Mouse (Mus musculus) midbrain, postnatal 0 days (tissue): Measurements from ENCODE around the gene Arhgap31. TPM values are rescaled to one million over a fixed set of nuclear protein-coding genes. Genes with fewer than 3 reads are reported as not detected.

Experiments
- ATAC-seq: fragments of 200-750 bp; cut with Nextera tagmentation; 2 replicates; pipeline ENCODE4 v1.8.0; 2017; ENCODE audit warnings: moderate number of reproducible peaks, mild to moderate bottlenecking, moderate TSS enrichment, moderate library complexity; ENCODE audit not compliant: low FRiP score
- DNase-seq: peaks from one replicate; pipeline ENCODE4 v3.0.0-alpha.2; 2015; ENCODE audit warnings: low spot score
- H3K27ac ChIP-seq: fragments of 300-500 bp; sonication (generic); 2 replicates; pipeline ENCODE4 v1.5.1; 2014; ENCODE audit warnings: low read depth, mild to moderate bottlenecking, low read length, mixed read lengths
- H3K27me3 ChIP-seq: fragments of 300-500 bp; sonication (generic); 2 replicates; pipeline ENCODE4 v1.6.1; 2014; ENCODE audit warnings: low read length, control low read depth, mixed read lengths; ENCODE audit not compliant: insufficient read depth
- H3K36me3 ChIP-seq: fragments of 300-500 bp; sonication (generic); 2 replicates; pipeline ENCODE4 v1.6.1; 2014; ENCODE audit warnings: low read length, control low read depth, mixed read lengths; ENCODE audit not compliant: insufficient read depth
- H3K4me1 ChIP-seq: fragments of 300-500 bp; sonication (generic); 2 replicates; pipeline ENCODE4 v1.6.1; 2014; ENCODE audit warnings: mild to moderate bottlenecking, control low read depth, antibody characterized with exemption, low read length, mixed read lengths; ENCODE audit not compliant: insufficient read depth
- H3K4me2 ChIP-seq: fragments of 300-500 bp; sonication (generic); 2 replicates; pipeline ENCODE4 v1.6.1; 2014; ENCODE audit warnings: low read depth, mild to moderate bottlenecking, low read length, mixed read lengths; ENCODE audit not compliant: poor library complexity, severe bottlenecking
- H3K4me3 ChIP-seq: fragments of 300-500 bp; sonication (generic); 2 replicates; pipeline ENCODE4 v1.5.1; 2014; ENCODE audit warnings: low read depth, mild to moderate bottlenecking, low read length, moderate library complexity
- H3K9ac ChIP-seq: fragments of 300-500 bp; sonication (generic); replicated peaks from 2 replicates; pipeline ENCODE4 v1.6.1; 2014; ENCODE audit warnings: mild to moderate bottlenecking, low read length, moderate library complexity, mixed read lengths; ENCODE audit not compliant: poor library complexity, severe bottlenecking
- H3K9me3 ChIP-seq: fragments of 300-500 bp; sonication (generic); 2 replicates; pipeline ENCODE4 v1.6.1; 2016; ENCODE audit warnings: low read length, control low read depth
- CTCF ChIP-seq: IDR thresholded peaks from 2 replicates; pipeline ENCODE4 v1.5.1; 2016; ENCODE audit warnings: antibody characterized with exemption, mild to moderate bottlenecking
- WGBS: fragments of 180-500 bp; shearing (Covaris S2); extraction: QIAGEN DNeasy Blood & Tissue Kit; methylation state at CpG from one replicate; pipeline ENCODE4 v1.1.7; 2014; 5-methylcytosine and 5-hydroxymethylcytosine counted together
- polyA plus RNA-seq: library from polyadenylated mRNA; unstranded; fragments of >200 nt; fragmentation: Nextera tagmentation; extraction: Ambion mirVana; gene quantifications from 2 replicates; pipeline ENCODE4 v1.2.1, GENCODE M21; 2015
- total RNA-seq: library from RNA; depleted of rRNA; stranded (reverse); fragments of >200 nt; gene quantifications from 2 replicates; pipeline ENCODE4 v1.2.3, GENCODE M21; 2014; rRNA removed

The Arhgap31 gene
- total RNA-seq (10.0 and 10.5 TPM in 2 replicates), polyA plus RNA-seq (2.9 and 3.2 TPM in 2 replicates)

DNA sequence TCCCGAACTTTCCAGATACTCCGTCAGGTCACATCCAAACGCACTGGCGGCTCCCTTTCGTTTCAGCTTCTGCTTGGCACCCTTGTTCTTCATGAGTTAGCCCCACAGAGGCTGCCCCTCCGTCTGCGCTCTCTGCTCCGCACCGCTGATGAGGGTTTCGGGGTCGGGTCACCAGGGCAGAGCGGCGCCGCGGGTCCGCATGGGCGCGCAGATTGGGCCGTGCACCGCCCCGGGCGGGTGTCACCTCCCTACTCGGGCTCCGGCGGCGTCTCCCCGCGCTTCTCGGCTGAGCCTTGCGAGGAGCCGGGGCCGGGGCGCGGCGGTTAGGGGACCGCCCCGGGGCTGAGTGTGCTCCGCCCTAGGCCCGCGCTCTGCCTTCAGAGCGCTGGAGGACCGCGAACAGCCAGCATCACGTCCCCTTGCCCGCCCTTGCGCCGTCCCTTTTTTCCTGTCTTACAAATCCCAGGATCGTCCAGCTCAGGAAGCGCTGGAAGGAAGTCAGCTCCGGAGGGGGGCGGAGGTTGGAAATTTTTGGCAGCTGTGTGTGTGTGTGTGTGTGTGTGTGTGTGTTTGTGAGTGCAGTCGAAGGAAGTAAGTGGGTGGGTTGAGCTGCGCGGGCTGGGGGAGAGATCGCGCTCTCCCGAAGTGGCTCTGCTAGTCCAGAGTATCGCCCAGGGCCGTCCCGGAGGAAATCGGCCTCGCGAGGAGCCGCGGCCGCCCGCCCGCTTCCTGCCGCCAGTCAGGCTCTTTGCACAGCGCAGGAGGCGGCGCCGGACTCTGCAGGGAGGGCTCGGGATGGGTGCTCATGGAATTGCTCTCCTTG is at the start of gene Arhgap31:
Gene Arhgap31 (minus strand): TSS at position 694 of the 823 bp plus-strand sequence.
- peak; percentile 68 for DNase-seq
- peak; percentile 89 for ATAC-seq
- Histone ChIP-seq H3K27me3 (no peaks in the 10 kb centered on the region), H3K36me3 (no peaks in the 10 kb centered on the region), H3K27ac (peak within 1 kb of the TSS; percentile 70), H3K4me2 (peak within 1 kb of the TSS; percentile 95), H3K4me3 (peak within 1 kb of the TSS; percentile 65), H3K9ac (peak within 1 kb of the TSS; percentile 62), H3K4me1 (no peaks in the 10 kb centered on the region), H3K9me3 (no peaks in the 10 kb centered on the region)
- TF ChIP-seq CTCF: no peak
- under 1% methylated on average over 73 of the region's 74 CpGs for WGBS

DNA sequence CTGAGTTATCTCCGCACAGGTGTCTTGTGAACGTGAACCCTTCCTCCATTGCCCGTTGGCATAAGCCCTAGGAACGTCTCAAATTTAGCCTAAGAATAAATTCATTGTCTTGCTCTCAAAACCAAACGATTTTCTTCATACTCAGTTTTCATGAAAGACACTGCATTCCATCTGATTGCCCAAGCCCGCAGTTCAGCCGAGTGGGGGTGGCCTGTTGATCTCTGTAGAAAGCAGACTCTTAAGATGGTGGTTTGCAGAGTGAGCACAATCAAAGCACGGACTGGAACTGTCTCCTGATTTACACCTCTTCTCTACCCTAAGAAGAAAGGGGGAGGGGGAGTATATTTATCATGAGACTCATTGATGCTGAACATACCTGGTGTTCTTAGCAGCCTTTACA is 49.3 kb upstream of the Arhgap31 start:
- H3K4me3 ChIP-seq: no peak overlapping the region
- no peaks in the 10 kb centered on the region for H3K27me3 ChIP-seq
- peaks cover 52% of the 10 kb centered on the region for H3K36me3 ChIP-seq
- ATAC-seq (no peak), DNase-seq (no peak)
- no peaks in the 10 kb centered on the region for H3K4me1 ChIP-seq
- no peak overlapping the region for H3K9ac ChIP-seq
- H3K27ac ChIP-seq: no peak overlapping the region
- H3K4me2 ChIP-seq: no peak overlapping the region
- TF ChIP-seq CTCF: no peak
- no peaks in the 10 kb centered on the region for H3K9me3 ChIP-seq
- 88% methylated on average over 8 of the region's 8 CpGs for WGBS

DNA sequence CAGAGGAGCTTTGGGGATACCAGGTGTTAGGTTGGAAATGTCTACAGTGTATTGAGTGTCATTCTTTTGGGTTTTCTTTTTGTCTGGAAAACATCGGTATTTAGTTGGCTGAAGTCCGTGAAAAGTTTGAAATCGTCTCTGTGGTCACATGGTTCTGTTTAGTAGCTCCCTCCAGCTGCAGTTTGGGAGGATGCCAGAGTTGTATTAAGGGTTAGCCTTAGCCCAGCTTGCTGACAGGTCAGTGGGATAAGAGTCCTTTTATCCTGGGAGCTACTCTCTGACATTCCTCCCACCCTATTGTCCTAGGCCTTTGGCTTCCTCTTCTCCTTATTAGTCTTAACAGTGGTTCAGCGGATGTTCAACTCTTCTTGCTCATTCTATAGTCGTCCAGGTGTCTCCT is 48.9 kb upstream of the Arhgap31 start:
- ATAC-seq: no peak
- Histone ChIP-seq H3K4me2 (no peak overlapping the region), H3K27ac (no peak overlapping the region), H3K9ac (no peak overlapping the region), H3K27me3 (no peaks in the 10 kb centered on the region), H3K4me1 (no peaks in the 10 kb centered on the region), H3K9me3 (no peaks in the 10 kb centered on the region), H3K36me3 (peaks cover 48% of the 10 kb centered on the region), H3K4me3 (no peak overlapping the region)
- DNase-seq: no peak
- 87% methylated on average over 5 of the region's 5 CpGs for WGBS
- no peak for TF ChIP-seq CTCF

DNA sequence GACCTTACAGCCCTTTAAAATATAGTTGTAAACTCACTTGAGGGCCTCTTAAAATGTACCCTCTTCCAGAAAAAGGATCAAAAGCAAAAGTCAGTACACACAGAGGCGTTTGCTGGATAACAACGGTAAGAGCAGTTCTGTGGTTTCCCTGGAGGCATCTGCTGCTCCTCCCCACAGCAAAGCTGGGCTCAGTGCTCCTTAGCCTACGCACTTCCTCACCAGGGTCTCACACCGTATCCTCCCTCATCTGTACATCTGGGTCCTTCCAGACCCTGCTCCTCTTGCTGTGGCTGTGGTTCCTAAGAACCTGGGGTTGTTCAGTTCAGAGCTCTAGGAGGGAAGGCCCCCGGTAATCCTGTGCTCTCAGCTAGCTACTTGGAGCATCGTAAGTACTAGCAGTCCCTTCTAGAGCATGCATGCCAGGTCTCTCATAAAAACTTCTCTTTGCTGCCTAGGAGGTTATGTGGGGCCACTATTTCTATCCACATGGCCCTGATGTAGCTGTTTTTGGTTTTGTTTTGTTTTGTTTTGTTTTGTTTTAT is 47.8 kb upstream of the Arhgap31 start:
- no peaks in the 10 kb centered on the region for H3K9me3 ChIP-seq
- no peaks in the 10 kb centered on the region for H3K27me3 ChIP-seq
- no peak overlapping the region for H3K9ac ChIP-seq
- no peak overlapping the region for H3K4me2 ChIP-seq
- ATAC-seq: no peak
- no peaks in the 10 kb centered on the region for H3K4me1 ChIP-seq
- no peak for DNase-seq
- H3K36me3 ChIP-seq: peaks cover 45% of the 10 kb centered on the region
- TF ChIP-seq CTCF: no peak
- no peak overlapping the region for H3K27ac ChIP-seq
- H3K4me3 ChIP-seq: no peak overlapping the region
- 83% methylated on average over 6 of the region's 6 CpGs for whole genome bisulfite sequencing

DNA sequence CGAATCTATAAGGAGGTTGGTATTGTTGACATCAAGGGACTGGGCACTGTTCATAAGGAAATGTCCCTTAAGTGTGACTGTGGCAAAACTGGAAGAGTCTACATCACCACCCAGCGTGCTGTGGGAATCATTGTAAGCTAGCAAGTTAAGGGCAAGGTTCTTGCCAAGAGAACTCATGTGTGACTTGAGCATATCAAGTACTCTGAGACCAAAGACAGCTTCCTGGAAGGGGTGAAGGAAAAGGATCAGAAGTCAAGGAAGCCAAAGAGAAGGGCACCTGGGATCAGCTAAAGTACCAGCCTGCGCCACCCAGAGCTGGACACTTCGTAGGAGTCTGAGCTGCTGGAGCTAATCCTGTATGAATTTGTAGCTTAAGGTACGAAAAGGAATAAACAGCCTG is 47.2 kb upstream of the Arhgap31 start:
- Histone ChIP-seq H3K27me3 (no peaks in the 10 kb centered on the region), H3K9me3 (no peaks in the 10 kb centered on the region), H3K9ac (no peak overlapping the region), H3K4me3 (no peak overlapping the region), H3K4me2 (no peak overlapping the region), H3K36me3 (peaks cover 45% of the 10 kb centered on the region), H3K4me1 (no peaks in the 10 kb centered on the region), H3K27ac (no peak overlapping the region)
- no peak for TF ChIP-seq CTCF
- DNase-seq: no peak
- ATAC-seq: no peak
- WGBS: 93% methylated on average over 5 of the region's 5 CpGs

DNA sequence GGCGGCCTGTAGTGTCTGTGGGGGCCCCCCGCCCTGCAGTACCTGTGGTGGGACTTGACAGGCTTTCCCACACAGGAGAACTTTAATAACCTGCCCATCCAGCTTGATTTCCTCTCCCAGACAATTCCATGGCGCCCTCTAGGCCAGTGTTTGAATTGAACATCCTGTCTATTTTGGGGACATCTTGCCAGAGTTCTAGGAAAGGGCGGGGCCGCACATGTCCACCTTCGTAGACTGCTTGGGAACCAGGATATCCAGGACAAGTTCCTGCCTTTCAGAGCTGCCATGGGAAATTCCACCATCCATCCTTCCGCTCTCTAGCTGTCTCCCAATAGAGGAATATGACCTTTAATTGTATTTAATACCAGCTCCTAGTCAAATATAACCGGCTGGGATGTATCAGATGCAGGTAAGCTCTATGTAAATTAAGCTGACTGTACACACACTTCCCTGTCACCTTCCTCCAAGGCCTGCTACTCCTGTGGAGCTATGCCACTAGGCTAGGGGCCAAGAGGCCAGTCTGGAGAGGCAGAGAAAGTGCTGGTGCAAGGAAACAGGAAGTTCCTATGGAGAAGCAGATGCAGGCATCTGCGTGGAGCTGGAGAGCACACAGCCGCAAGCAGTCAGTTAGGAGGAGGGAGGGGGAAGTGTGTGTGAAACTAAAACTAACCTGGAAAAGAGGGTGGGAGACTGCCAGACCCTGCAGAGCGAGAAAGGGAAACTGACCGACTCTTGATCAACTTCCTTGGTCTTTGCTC is 45.2 kb upstream of the Arhgap31 start:
- peaks cover 45% of the 10 kb centered on the region for H3K36me3 ChIP-seq
- H3K9ac ChIP-seq: no peak overlapping the region
- 82% methylated on average over 12 of the region's 12 CpGs for WGBS
- no peak for TF ChIP-seq CTCF
- H3K27ac ChIP-seq: no peak overlapping the region
- H3K27me3 ChIP-seq: no peaks in the 10 kb centered on the region
- no peak for DNase-seq
- H3K4me2 ChIP-seq: no peak overlapping the region
- no peaks in the 10 kb centered on the region for H3K4me1 ChIP-seq
- ATAC-seq: no peak
- no peak overlapping the region for H3K4me3 ChIP-seq
- H3K9me3 ChIP-seq: no peaks in the 10 kb centered on the region
